ENCODE assay signal across 10 mouse cellular contexts in genomic region chr17:45544001-45544872, GRCm38 (mm10). TPM values are rescaled to one million over a fixed set of nuclear protein-coding genes. Genes with fewer than 3 reads are reported as not detected.
DNase-seq lines count a peak whose midpoint lies in the region; ATAC-seq lines count a peak whose summit lies in the region.
"Had no signal": no experiment of that assay in that cellular context is flagged by ENCODE, and none has a peak within 500 bp of the region (broad histone marks: within the 10 kb centered on the region; RNA-seq: fewer than 3 reads in every experiment).

No protein-coding gene starts in this region.

- WGBS in lung, embryonic 15.5 days, result 8% methylated on average over 24 of the region's 24 CpGs
- WGBS in embryonic facial prominence, embryonic 15.5 days, result 21% methylated on average over 24 of the region's 24 CpGs
- WGBS in midbrain, embryonic 16.5 days, result 11% methylated on average over 23 of the region's 24 CpGs

- H3K9me3 ChIP-seq in lung, embryonic 15.5 days, result no peaks in the 10 kb centered on the region
- H3K9me3 ChIP-seq in embryonic facial prominence, embryonic 15.5 days (replicated peaks), result no peaks in the 10 kb centered on the region
- no peaks in the 10 kb centered on the region for H3K9me3 ChIP-seq in midbrain, embryonic 16.5 days (replicated peaks; ENCODE audit: control insufficient read depth, low read length, poor library complexity, severe bottlenecking)

- peak overlapping the region; percentile 28; the same call in 1 of the 2 replicates for H3K4me3 ChIP-seq in lung, embryonic 15.5 days
- peak overlapping the region; percentile 17; the same call in 1 of the 2 replicates for H3K4me3 ChIP-seq in embryonic facial prominence, embryonic 15.5 days (replicated peaks)
- no peak overlapping the region for H3K4me3 ChIP-seq in midbrain, embryonic 16.5 days (ENCODE audit: low read depth, low read length)

- H3K27me3 ChIP-seq in lung, embryonic 15.5 days, result peaks cover 98% of the 10 kb centered on the region
- peaks cover 69% of the 10 kb centered on the region for H3K27me3 ChIP-seq in embryonic facial prominence, embryonic 15.5 days
- peaks cover 11% of the 10 kb centered on the region for H3K27me3 ChIP-seq in midbrain, embryonic 16.5 days (ENCODE audit: control insufficient read depth, insufficient read depth, low read depth, low read length)

- H3K9ac ChIP-seq in lung, embryonic 15.5 days, result no peak overlapping the region
- no peak overlapping the region for H3K9ac ChIP-seq in embryonic facial prominence, embryonic 15.5 days
- peak overlapping the region; percentile 44; the same call in 1 of the 2 replicates for H3K9ac ChIP-seq in midbrain, embryonic 16.5 days (ENCODE audit: low read depth, low read length)

- no peak overlapping the region for H3K27ac ChIP-seq in lung, embryonic 15.5 days
- H3K27ac ChIP-seq in embryonic facial prominence, embryonic 15.5 days (replicated peaks), result no peak overlapping the region
- no peak overlapping the region for H3K27ac ChIP-seq in midbrain, embryonic 16.5 days (ENCODE audit: low read length)

- H3K36me3 ChIP-seq in lung, embryonic 15.5 days, result no peaks in the 10 kb centered on the region
- no peaks in the 10 kb centered on the region for H3K36me3 ChIP-seq in embryonic facial prominence, embryonic 15.5 days
- peaks cover 20% of the 10 kb centered on the region for H3K36me3 ChIP-seq in midbrain, embryonic 16.5 days (ENCODE audit: control insufficient read depth, insufficient read depth, low read length)

- DNase-seq in cerebellum, adult 11 months, result peak; percentile 60
- DNase-seq in lung, postnatal 14 days, result no peak
- DNase-seq in urinary bladder, adult 18-20 months (ENCODE audit: low spot score in 2 of 2), result no peak
- no peak for DNase-seq in T-cell, adult 2 months (ENCODE audit: low spot score)
- DNase-seq: right cerebral cortex, postnatal 4 days had no signal

- peak overlapping the region; percentile 55 for H3K4me2 ChIP-seq in lung, embryonic 15.5 days
- H3K4me2 ChIP-seq in embryonic facial prominence, embryonic 15.5 days (replicated peaks), result 0 out of 2 replicates have a peak overlapping the region, but pooled peaks have one; percentile 37
- H3K4me2 ChIP-seq in midbrain, embryonic 16.5 days (ENCODE audit: low read length), result peak overlapping the region; percentile 14; the same call in 1 of the 2 replicates

- H3K4me1 ChIP-seq in lung, embryonic 15.5 days, result peaks cover 24% of the 10 kb centered on the region
- H3K4me1 ChIP-seq in embryonic facial prominence, embryonic 15.5 days, result peaks cover 27% of the 10 kb centered on the region
- peaks cover 26% of the 10 kb centered on the region for H3K4me1 ChIP-seq in midbrain, embryonic 16.5 days (ENCODE audit: control insufficient read depth, insufficient read depth, low read length)

- no peak for ATAC-seq in cerebellum, adult (ENCODE audit: insufficient number of reproducible peaks, low FRiP score, low TSS enrichment)
- no peak for ATAC-seq in lung, embryonic 15.5 days (ENCODE audit: borderline replicate concordance, extremely low read depth, low FRiP score, low TSS enrichment)
- peak; percentile 35; the same call in 1 of the 2 replicates for ATAC-seq in embryonic facial prominence, embryonic 15.5 days (ENCODE audit: insufficient number of reproducible peaks, low FRiP score, low TSS enrichment, low read depth)
- ATAC-seq in midbrain, embryonic 16.5 days, result no peak

RNA-seq across cellular contexts. Expression of gene Tmem151b, which starts 5.2 kb away (rescaled TPM):
- 1.7 and 2.0 TPM in 2 replicates for polyA plus RNA-seq in lung, embryonic 15.5 days (2015; fragmentation: Nextera tagmentation; extraction: Ambion mirVana)
- polyA plus RNA-seq in embryonic facial prominence, embryonic 15.5 days (2015; fragmentation: Nextera tagmentation; extraction: Ambion mirVana), result 3.9 and 4.7 TPM in 2 replicates
- polyA plus RNA-seq in midbrain, embryonic 16.5 days (2015; fragmentation: Nextera tagmentation; extraction: Ambion mirVana), result 31.0 and 32.5 TPM in 2 replicates

RNA-seq across cellular contexts. Expression of gene Nfkbie, which starts 11.3 kb away (rescaled TPM):
- polyA plus RNA-seq in lung, embryonic 15.5 days (2015; fragmentation: Nextera tagmentation; extraction: Ambion mirVana), result 3.0 and 5.0 TPM in 2 replicates
- polyA plus RNA-seq in embryonic facial prominence, embryonic 15.5 days (2015; fragmentation: Nextera tagmentation; extraction: Ambion mirVana), result 5.5 and 6.3 TPM in 2 replicates
- 3.6 and 3.7 TPM in 2 replicates for polyA plus RNA-seq in midbrain, embryonic 16.5 days (2015; fragmentation: Nextera tagmentation; extraction: Ambion mirVana)

RNA-seq across cellular contexts. Expression of gene Slc35b2, which starts 19.4 kb away (rescaled TPM):
- 137 and 141 TPM in 2 replicates for polyA plus RNA-seq in lung, embryonic 15.5 days (2015; fragmentation: Nextera tagmentation; extraction: Ambion mirVana)
- polyA plus RNA-seq in embryonic facial prominence, embryonic 15.5 days (2015; fragmentation: Nextera tagmentation; extraction: Ambion mirVana), result 133 and 139 TPM in 2 replicates
- 76.0 and 79.6 TPM in 2 replicates for polyA plus RNA-seq in midbrain, embryonic 16.5 days (2015; fragmentation: Nextera tagmentation; extraction: Ambion mirVana)

RNA-seq across cellular contexts. Expression of gene Tcte1, which starts 21.0 kb away (rescaled TPM):
- 0.82 and 0.94 TPM in 2 replicates for polyA plus RNA-seq in lung, embryonic 15.5 days (2015; fragmentation: Nextera tagmentation; extraction: Ambion mirVana)
- 3.2 and 6.2 TPM in 2 replicates for polyA plus RNA-seq in embryonic facial prominence, embryonic 15.5 days (2015; fragmentation: Nextera tagmentation; extraction: Ambion mirVana)
- polyA plus RNA-seq in midbrain, embryonic 16.5 days (2015; fragmentation: Nextera tagmentation; extraction: Ambion mirVana), result 4.3 and 5.0 TPM in 2 replicates
- polyA plus RNA-seq: liver, adult 2 months had no signal

RNA-seq across cellular contexts. Expression of gene Hsp90ab1, which starts 28.8 kb away (rescaled TPM):
- 1,572 and 1,619 TPM in 2 replicates for polyA plus RNA-seq in lung, embryonic 15.5 days (2015; fragmentation: Nextera tagmentation; extraction: Ambion mirVana)
- 1,563 and 1,577 TPM in 2 replicates for polyA plus RNA-seq in embryonic facial prominence, embryonic 15.5 days (2015; fragmentation: Nextera tagmentation; extraction: Ambion mirVana)
- 1,403 and 1,446 TPM in 2 replicates for polyA plus RNA-seq in midbrain, embryonic 16.5 days (2015; fragmentation: Nextera tagmentation; extraction: Ambion mirVana)
